Mouse (Mus musculus): ENCODE data around the gene Large1.
"Not testable (repeated sequence)": the region's sequence is repeated elsewhere in the genome, so short reads cannot be mapped to it uniquely, and the experiment has no call there.

The Large1 gene

DNA sequence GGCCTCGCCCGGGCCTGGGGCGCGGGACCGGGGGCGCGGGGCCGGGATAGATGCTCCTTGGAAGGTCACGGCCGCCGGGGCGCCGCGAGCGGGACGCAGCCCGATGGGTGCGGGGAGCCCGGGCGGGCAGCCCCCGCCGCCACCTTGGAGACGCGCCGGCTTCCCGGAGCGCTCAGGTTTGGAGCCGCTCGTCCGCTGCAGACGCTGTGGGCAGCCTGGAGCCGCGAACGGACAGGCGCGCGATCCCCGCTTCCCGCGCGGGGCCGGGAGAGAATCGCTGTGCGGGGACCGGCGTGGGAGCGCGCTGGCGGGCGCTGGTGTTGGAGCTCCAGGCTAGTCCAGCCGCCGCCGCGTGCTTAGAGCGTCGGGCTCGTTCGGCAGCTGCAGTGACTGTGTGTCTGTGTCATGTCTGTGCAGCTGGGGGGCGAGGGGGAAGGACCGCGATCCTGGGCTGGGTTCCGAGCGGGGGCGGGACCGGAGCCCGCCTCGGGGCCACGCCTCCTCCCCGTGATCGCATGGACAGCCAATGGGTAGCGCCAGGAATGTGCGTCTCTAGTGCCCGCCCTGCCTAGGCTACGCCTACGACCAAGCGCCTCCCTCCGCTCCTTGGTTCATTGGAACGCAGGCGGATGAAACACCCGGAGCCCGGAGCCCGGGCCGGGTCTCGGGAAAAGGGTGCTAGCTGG is at the start of gene Large1:
Gene Large1, minus strand, starts transcription at position 433 of the 686 bp plus-strand sequence.
- peak; percentile 88 for DNase-seq

DNA sequence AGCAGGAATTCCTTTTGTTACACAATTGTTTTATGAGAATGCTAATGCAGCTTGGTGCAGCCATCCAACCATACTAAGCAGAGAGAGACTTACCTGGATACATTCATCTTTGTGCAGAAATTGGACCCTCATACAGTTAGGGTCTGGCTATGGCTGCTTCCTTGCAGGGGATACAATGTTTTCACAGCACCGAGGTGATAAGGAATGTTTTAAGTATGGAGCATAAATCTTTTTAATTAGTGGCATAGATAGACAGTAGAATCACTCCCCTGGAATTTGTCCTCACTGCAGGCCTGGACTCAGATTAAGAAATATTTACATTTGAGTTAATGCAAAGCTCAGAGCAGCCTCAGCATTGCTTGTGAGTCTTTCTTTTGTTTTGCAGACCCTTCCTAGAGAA is 47.0 kb upstream of the Large1 start:
- DNase-seq = no peak

DNA sequence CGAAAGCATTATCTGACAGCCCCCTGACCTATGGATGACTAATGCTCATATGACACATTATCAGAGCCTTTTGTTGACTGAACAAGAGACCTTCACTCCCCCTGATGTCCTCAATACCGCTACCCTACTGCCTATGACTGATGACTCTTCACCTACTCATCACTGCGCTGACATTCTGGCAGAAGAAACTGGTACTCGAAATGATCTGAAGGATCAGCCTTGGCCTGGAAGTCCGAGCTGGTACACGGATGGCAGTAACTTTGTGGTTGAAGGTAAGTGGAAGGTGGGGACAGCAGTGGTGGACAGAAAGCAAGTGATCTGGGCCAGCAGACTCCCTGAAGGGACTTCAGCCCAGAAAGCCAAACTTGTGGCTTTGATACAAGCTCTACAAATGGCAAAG is 19.7 kb upstream of the Large1 start:
- not testable (repeated sequence) for DNase-seq

DNA sequence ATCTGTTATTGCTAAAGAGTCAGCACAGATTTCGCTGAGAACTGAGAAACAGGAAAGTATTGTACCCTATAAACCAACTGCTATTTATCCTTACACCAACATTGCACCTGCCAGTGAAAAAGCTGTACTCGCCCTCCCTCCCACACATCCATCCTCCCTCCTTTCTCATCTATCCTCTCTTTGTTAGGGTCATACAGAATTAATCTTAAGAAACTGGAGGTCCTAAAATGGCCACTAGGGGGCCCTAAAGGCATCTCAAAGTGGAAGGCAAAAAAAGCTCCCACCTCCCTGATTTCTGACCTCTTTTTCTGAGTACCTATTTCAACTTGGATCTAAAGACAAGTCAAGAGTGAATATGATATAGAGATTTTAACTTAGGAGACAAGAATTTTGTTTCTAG is 2.6 kb upstream of the Large1 start:
- peak; percentile 16 for DNase-seq

DNA sequence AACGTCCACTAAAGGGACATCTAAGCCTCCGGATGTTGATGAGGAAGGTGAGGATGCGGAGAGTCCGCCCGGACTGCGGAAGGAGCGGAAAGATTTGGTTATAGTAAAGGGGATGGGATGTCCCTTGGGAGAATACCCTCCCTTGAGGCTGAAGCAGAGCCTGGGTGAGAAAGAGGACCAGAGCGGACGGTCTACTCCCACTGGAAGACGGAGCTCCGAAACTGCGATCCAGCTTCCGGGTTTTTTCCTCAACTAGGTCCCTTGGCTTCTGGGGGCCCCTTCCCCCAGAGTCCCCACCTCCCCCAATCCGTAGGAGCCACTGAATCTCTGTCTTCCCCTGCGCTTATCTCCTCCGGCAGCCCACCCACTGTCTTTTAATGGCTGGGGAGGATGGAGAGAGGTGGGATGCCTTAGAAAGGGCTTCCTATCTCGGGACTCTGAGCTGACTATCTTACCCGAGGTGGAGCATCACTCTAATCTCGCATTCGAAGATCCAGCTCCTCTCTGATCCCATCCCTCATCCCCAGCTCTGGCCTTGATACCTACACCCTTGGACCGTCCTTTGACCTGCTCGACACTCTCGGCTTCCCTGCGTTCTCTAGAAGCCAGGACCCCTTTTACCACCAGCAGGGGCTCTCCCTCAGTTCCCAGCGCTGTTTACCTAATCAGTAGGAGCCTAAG is 1.0 kb upstream of the Large1 start:
- DNase-seq = peak; percentile 17

DNA sequence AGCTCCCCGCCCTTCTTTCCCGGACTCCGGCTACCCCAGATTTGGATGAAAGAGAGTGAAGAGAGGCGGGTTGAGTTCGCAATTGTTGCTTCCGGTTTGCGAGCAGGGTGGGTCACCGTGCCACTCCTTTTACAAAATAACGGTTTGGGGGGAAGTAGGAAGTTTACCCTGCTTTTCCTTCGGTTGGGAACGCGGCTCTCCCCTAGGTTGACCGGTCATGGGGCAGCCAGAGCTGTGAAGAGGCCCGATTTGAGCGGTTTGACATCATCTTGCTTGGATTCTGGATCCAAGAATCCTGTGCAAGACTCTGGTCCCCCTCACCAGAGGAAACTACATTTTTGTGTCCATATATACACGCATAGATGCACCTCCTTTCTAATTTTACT is 447 bp upstream of the Large1 start:
- no peak for DNase-seq

DNA sequence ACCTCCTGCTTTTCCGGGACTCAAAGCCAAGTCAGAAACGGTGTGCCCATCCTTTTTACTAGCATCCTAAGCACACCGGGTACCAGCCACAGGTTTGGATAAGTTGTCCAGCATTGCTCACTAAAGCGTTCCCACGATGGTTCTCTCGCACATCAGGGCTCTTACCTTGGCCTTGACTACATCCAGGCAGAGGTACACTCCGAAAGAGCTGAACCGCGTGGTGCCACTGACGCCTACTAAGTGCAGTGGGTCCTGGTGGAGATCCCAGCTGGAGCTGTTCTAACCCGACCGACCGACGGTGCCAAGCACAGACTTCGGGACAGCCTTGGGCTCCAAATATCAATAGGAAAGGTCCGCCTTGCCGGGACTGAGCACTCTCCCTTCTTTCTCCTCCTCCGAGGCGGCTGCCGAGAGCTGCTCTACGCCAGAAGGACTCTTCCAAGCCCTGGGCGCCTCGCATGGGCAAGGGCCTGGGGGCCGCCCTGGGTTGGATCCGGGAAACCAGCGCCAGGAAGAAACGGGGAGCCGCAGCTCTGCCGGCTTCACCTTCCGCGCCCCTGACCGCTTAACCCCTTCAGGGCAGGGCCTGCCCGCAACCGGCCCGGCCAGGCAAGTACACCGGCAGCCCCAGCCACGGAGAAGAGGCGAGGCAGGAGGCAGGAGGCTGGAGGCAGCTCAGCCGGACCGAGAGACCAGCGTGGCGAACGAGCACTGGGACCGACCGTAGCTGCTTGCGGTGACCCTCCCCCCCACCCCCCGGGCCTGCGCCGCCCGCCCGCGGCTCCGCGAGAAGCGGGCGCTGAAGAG is 836 bp downstream of the Large1 start:
- peak; percentile 9 for DNase-seq

DNA sequence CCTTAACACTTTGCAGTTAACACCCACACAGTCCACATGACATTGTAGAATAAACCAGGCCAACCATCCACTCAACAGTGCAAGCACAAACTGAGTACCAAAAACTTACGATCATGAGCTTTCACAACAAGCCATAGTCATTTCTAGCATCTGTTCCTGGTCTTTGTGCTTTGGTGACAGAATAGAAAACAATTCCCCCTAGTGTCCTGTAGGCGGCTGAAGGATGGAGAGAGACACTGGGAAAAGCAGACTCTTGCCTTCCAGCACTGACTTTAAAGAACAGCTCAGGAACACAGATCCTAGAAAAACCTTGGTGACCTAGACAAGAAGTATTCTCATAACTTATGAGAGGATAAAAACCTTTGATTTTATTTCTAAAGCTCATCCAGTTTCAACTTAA is 3.0 kb downstream of the Large1 start:
- DNase-seq = no peak

DNA sequence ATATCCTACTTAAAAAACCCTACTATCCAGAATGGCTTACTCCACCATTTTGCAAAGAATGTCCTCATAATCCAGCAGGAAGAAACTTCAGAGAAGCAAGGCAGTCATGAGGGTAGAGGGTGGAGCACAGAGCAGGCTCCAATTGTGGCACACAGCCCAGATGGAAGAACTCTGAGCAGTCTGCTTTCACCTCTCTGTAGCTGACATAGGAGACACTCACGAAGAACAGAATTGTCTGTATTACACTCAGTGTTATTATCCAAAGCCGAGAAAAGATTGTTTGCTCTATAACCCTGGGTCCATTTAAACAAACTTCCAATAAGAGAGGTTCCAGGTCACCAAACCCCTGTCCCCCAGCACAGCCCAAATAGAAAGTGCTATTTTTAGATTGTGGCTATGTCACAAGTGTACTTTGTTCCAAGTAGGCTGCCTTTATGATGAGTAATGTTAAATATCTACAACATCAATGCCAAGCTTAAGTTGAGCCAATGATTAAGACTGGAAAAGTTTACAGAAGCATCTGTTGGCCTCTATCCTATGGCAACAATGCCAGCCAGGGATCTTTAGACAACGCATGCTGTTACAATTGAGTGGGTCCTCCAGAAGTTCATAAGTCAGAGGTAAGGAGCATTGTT is 10.5 kb downstream of the Large1 start:
- DNase-seq = no peak

DNA sequence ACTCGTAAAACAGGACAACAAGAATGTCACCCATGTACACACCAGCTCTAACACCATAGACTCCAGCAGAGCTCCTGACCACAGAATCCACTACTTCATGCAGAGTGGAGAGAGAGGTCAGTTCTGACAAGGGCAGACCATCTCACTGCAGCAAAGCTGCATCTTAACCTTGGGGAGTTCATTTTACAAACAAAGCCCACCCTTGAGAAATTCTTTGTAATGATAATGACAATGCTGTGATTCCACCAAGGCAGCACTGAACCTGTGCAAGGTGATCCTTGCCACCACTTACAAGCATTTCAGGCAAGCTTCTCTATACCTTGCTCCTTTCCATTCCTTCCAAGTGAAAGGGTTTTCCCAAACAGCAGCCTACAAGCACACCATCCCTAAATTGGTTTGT is 16.5 kb downstream of the Large1 start:
- DNase-seq = no peak

DNA sequence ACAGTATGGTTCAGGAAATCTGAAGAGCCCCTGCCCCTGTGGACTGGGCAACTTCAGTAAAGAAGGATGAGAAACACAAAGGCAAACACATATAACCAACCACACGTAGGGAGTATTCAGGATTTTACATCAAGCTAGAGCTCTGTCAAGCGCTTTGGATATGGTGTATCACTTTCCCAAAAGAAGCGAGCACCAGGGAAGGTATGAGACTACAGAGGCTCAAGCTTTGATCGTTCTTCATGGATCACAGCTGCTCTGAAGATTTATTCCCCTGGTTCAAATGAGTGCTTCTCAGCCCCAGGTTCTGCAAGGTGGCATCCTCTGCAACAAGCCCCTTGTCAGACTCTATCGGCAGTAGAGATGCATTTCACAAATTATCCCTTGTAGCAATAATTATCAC is 24.2 kb downstream of the Large1 start:
- DNase-seq = no peak

DNA sequence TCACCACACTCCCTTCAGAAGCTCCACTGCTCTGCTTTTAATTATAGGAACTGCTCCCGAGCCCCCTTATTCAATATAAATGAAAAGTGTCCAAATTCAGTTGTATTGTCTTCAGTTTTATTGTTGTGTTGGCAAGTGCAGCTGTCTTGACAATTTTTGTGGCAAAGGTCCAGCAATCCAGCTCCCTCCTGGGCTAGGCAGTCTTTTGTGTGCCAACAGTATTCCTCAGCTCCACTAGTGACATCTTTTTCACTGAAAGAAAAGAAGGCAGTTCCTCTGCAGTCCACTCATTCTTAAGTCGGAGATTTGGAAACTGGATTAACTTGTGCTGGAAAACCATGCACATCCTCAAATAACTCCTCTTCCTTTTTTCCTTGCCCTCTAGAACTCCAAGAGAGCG is 25.3 kb downstream of the Large1 start:
- no peak for DNase-seq

DNA sequence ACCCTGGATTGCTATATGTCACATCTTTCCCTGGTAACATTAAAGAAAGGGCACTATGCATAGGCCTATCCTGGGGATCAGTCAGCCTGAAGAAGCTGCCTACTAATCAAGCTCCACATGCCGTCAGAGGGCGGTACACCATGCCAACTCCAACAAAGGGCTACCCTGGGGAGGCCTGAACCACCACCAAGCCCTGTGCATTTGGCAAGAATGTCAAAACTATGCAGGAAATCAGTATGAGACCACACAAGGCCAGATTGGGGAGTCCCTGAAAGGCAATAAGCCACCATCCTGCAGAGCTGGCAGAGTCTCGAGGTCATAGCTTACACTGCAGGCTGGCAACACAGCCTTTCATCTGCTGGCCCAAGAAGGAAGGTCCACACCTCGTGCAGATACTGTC is 28.7 kb downstream of the Large1 start:
- DNase-seq = no peak

DNA sequence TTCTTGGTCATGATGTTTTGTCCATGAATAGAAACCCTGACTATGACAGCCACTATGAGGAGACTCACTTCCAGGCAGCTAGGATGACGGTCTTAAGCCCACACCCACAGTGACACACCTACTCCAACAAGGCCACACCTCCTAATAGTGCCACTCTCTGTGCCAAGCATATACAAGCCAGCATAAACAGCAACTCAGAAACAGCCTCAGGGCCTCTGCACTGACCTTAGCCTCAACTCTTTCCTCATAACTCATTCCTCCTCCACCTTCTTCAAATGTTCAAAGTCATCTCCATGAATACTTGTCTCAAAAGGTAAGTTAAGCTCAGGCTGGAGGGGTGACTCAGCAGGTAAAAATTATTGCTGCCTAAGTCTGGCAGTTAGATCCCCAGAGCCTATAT is 29.7 kb downstream of the Large1 start:
- no peak for DNase-seq

DNA sequence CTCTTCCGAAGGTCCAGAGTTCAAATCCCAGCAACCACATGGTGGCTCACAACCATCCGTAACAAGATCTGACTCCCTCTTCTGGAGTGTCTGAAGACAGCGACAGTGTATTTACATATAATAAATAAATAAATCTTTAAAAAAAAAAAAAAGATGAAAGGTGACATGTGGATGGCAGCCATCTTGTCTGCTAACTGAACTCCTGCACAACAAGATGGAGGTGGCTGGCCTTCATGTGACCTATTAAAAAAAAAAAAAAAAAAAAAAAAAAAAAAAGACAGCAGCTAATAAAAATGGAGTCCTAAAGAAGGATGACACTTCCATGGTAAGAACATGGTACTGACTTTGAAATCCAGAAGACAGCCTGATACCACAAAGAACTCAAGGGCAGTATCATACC is 33.8 kb downstream of the Large1 start:
- DNase-seq = not testable (repeated sequence)

DNA sequence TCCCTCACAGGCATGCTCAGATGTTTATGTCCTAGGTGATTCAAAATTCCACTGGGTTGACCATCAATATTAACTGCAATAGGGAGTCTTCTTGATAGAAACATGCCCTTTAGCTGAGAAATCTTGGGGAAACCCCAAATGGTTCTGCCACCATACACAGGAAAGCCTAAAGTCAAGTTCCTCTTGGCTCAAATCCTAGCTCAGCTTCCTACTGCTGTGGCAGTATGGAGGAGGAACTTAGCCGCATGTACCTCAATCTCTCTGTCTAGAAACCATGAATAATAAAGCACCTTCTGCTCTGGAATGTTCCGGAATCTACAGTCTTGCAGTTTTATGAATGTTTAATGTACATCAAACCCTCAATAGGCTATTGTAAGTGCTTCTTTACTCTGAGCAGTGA is 39.4 kb downstream of the Large1 start:
- DNase-seq = no peak

DNA sequence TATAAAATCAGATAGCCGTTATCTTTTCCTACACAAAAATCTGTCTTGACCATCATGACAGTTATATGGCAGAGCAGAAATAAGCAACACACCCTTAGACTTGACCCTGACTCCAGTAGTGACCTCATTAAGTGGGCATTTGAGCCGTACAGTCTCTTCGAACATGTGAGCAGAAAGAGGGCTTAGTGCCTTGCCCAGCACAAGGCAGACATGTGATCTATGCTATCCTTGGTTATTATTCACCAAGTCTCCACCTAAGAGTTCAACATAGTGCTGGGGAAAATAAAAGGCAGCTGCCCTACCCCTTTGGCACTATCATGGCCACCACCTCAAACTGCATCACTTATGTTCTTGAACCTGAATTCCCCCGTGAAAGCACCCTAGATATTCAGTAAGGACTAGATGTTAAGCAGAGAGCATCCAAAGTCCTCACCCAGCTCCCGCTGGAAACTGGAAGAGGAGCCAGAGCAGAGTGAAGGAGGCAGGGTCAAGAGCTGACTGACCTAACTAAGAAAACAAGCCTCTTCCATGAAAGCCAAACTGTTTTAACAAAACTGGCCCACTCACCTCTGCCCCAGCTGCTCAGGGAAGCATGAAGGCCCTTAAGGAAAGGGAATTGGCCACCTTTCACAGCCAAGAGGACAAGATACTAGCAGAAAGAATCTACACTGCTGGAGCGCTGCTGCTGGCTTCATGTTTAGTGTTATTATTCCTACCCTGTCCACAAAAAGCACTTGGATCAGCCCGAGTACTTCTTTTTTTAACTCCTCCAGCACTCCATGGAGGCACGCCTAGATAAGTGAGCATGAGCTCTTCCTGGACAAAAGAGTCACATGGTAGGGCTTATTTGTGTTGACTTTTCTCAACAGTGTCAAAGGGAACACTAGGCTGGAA is 40.4 kb downstream of the Large1 start:
- no peak for DNase-seq

DNA sequence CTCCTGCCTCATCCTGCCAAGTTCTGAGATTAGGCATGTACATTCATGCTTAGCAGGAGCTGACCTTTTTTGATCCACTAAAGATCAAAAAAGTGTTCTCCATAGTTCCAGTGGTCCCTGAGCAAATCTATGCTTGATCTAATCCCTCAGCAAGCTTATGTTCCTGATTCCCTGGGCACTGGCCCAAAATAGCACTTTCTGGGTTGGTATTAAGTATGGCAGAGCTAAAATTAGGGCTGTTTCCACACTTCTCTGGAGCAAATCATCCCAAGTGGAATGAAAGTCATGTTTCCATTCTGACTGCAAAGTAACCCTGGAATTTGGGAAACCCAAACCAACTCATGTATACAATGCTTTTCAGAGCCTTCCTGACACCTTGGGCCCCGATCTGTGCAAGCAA is 42.9 kb downstream of the Large1 start:
- no peak for DNase-seq

DNA sequence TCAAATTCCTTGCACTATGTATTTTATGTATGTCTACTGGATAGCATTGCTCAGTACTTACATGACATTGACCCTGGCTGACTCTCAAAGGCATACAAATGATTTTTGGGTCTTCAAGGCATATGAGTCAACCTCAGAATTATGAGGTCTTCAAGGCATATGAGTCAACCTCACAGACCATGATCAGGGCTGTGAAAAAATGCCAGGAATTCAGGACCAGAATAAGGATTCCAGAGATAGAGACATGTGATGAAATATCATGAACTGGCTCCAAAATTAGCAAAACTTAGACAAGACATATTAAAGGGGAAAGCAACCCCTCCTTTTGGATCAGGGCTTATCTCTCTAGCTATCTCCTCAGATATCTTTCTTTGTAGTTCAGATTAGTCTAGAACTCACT is 43.3 kb downstream of the Large1 start:
- DNase-seq = no peak

DNA sequence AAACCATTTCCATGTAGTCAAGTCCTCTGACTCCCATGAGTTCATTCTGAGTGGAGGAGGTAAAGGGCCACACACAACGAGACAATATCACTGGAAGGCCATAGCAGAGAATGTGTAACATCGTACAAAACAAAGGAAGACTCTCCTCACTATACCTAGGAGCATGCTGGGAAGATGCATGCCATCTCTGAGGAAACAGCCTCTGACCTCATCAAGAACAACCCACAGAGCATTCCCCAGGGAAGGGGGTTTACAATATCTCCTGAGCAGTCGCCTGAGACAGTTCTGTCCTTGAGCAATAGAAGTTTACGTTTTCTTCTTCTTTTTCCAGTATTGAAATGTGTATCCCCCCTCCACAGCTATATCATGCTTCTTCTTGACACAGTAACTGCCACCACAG is 49.4 kb downstream of the Large1 start:
- DNase-seq = no peak

DNA sequence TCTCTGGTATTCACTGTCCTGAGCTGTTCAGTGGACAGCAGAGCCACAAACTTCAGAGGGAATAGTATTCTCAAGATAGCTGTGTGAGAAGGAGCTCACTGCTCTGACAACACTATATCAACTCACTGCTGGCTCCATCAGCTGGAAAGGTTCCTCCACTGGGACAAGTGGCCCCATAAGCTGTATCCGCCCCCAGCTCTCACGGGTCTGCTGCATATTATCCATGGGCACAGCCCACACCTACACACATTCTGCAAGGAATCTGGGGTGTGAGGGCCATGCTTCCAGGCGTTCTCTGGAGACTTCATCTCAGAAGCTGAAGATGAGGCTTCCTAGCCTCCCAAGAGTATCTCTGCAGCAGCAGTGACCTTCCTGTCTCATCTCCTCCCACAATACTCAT is 50.4 kb downstream of the Large1 start:
- DNase-seq = no peak

DNA sequence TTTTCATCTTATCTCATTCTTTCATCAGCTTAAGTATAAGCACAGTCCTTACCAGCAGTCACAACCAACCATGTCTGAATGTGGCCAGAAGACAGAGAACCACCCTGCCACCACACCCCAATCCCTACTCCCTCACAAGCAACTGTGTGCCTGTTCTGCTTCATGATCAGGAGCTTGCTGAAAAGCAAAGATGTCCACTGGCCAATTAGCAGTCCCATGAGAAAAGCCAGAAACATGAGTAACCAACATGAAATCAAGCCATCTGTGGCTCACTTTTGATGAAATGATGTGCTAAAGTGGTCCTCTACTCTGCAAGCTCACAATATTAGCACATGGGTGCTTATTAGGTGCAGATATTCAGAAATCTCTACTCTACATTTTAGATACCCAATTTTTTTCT is 57.8 kb downstream of the Large1 start:
- no peak for DNase-seq

DNA sequence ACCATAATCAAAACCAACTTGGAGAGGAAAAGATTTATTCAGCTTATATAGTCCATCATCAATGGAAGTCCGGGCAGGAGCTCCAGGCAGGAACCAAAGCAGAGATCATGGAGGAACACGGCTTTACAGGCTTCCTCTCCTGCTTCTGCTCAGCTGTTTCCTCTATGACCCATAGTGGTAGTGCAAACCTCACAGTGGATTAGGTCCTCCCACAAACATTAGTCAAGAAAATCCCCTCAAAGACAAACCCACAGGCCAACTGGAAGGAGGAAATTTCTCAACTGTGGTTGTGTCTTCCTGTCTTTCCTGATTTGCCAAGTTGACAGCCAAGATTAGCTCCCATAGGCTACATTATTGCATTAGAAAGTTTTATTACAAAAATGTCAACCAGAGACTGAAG is 59.7 kb downstream of the Large1 start:
- DNase-seq = no peak
